Mouse (Mus musculus) forebrain, embryonic 13.5 days (tissue): ENCODE data around the gene Kdelr2. TPM values are rescaled to one million over a fixed set of nuclear protein-coding genes. Genes with fewer than 3 reads are reported as not detected.
"Not testable (repeated sequence)": the region's sequence is repeated elsewhere in the genome, so short reads cannot be mapped to it uniquely, and the experiment has no call there.

Source experiments
- ATAC-seq: fragments of 200-750 bp; cut with Nextera tagmentation; 2 replicates; pipeline ENCODE4 v1.8.0; 2017
- H3K27ac ChIP-seq: fragments of 300-500 bp; sonication (generic); 2 replicates; pipeline ENCODE4 v1.5.1; 2015; ENCODE audit warnings: inconsistent platforms, mild to moderate bottlenecking, moderate library complexity
- H3K27me3 ChIP-seq: fragments of 300-500 bp; sonication (generic); 2 replicates; pipeline ENCODE4 v1.6.1; 2015; ENCODE audit warnings: mild to moderate bottlenecking, inconsistent platforms
- H3K36me3 ChIP-seq: fragments of 300-500 bp; sonication (generic); 2 replicates; pipeline ENCODE4 v1.6.1; 2015; ENCODE audit warnings: mild to moderate bottlenecking, inconsistent platforms; ENCODE audit not compliant: poor library complexity, severe bottlenecking
- H3K4me1 ChIP-seq: fragments of 300-500 bp; sonication (generic); 2 replicates; pipeline ENCODE4 v1.6.1; 2015; ENCODE audit warnings: inconsistent platforms
- H3K4me2 ChIP-seq: fragments of 300-500 bp; sonication (generic); 2 replicates; pipeline ENCODE4 v1.6.1; 2015; ENCODE audit warnings: inconsistent platforms, mild to moderate bottlenecking, moderate library complexity
- H3K4me3 ChIP-seq: fragments of 300-500 bp; sonication (generic); 2 replicates; pipeline ENCODE4 v1.5.1; 2015; ENCODE audit warnings: mild to moderate bottlenecking, inconsistent platforms
- H3K9ac ChIP-seq: fragments of 300-500 bp; sonication (generic); 2 replicates; pipeline ENCODE4 v1.6.1; 2015; ENCODE audit warnings: mild to moderate bottlenecking, inconsistent platforms
- H3K9me3 ChIP-seq: fragments of 300-500 bp; sonication (generic); replicated peaks from 2 replicates; pipeline ENCODE4 v1.6.1; 2016; ENCODE audit warnings: inconsistent platforms
- WGBS: fragments of 180-500 bp; shearing (Covaris S2); methylation state at CpG from one replicate; pipeline ENCODE4 v1.1.7; 2015; 5-methylcytosine and 5-hydroxymethylcytosine counted together
- polyA plus RNA-seq: library from polyadenylated mRNA; unstranded; fragments of >200 nt; fragmentation: Nextera tagmentation; extraction: Ambion mirVana; gene quantifications from 2 replicates; pipeline ENCODE4 v1.2.1, GENCODE M21; 2015

Gene Kdelr2
- polyA plus RNA-seq, 1 experiment from 2014 or later: 148 TPM

DNA sequence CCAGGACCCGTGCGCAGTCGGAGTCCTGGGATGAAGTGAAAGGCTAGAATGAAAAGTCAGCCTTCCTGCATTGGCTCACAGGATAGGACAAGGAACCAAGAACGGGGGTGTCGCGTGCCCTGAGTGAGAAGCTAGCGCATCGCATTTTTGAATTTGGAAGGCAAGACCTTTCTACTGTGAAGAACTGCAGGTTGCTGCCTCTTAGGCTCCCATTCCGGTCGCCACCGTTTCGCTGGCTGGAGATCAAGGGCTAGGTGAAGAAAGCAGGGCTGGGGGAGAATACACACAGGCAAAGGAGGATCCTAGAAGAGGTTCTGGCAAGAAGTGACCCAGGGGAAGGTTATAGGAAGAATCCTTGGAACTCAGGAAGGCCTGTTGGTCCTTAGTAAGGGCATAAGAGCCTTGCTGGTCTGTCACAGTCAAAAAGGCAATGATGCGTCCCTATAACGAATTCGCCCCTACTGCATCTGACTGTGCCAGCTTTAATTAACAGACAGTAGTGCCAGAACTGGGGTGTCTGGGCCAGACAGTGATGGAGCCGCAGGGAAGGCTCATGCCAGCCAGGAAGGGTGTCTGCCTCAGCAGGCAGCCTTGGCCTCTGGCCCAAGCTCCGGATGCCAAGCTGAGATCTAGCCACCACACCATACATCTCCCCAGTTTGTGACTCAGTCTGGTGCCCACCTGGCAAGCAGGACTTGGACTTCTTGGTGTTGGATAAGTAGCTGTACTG is 33.1 kb upstream of the Kdelr2 start:
- peak overlapping the region; percentile 58 for H3K4me2 ChIP-seq
- no peaks in the 10 kb centered on the region for H3K36me3 ChIP-seq
- H3K27ac ChIP-seq: no peak overlapping the region
- H3K4me1 ChIP-seq: peaks cover 24% of the 10 kb centered on the region
- peaks cover 94% of the 10 kb centered on the region for H3K27me3 ChIP-seq
- peak overlapping the region; percentile 31 for H3K4me3 ChIP-seq
- no peak overlapping the region for H3K9ac ChIP-seq
- no peaks in the 10 kb centered on the region for H3K9me3 ChIP-seq
- WGBS: 25% methylated on average over 17 of the region's 17 CpGs
- ATAC-seq: no peak

DNA sequence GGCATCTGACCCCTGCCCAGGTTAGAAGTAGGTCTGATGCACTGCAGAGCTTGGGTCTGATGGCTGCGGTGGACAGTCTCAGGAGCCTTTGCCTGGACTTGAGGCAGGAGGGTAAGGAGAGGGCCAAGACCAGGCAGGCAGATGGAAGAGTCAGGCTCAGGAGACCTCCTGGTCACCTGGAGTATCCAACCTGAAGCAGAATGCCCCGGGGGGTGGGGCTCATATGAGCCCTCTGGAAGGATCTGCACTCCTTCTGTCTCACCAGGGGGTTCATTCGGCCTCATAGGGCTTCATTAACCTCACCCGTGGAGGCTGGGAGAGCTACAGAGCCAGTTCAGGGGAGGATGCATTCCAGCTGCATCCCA is 32.5 kb upstream of the Kdelr2 start:
- H3K27ac ChIP-seq: no peak overlapping the region
- H3K27me3 ChIP-seq: peaks cover 90% of the 10 kb centered on the region
- ATAC-seq: no peak
- H3K4me2 ChIP-seq: no peak overlapping the region
- H3K36me3 ChIP-seq: no peaks in the 10 kb centered on the region
- no peak overlapping the region for H3K4me3 ChIP-seq
- no peak overlapping the region for H3K9ac ChIP-seq
- peaks cover 24% of the 10 kb centered on the region for H3K4me1 ChIP-seq
- WGBS: 44% methylated on average over 4 of the region's 4 CpGs
- H3K9me3 ChIP-seq: peaks cover under 1% of the 10 kb centered on the region; the same call in 1 of the 2 replicates

DNA sequence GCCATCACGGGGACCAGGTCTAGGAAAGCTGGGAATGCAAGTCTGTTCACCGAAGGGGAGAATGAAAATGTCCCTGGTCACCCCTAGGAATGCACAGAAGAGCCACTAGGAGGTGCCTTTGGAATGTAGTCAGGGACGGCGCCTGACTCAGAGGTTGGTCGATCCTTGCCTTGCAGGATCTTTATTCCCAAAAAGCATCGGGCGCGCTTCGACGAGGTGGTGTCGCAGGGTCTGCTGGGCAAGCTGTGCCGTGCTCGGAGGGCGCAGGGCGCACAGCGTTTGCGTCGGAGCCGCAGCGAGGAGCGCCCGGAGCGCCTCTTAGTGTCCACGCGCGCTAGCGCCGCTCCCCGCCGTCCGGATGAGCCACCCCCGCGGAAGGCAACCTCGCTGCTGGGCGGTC is 30.8 kb upstream of the Kdelr2 start:
- H3K4me1 ChIP-seq: peaks cover 24% of the 10 kb centered on the region
- H3K36me3 ChIP-seq: no peaks in the 10 kb centered on the region
- 2% methylated on average over 35 of the region's 35 CpGs for WGBS
- peaks cover 3% of the 10 kb centered on the region; the same call in 1 of the 2 replicates for H3K9me3 ChIP-seq
- no peak overlapping the region for H3K27ac ChIP-seq
- ATAC-seq: no peak
- peak overlapping the region; percentile 51 for H3K9ac ChIP-seq
- peak overlapping the region; percentile 60 for H3K4me2 ChIP-seq
- H3K27me3 ChIP-seq: peaks cover 82% of the 10 kb centered on the region
- peak overlapping the region; percentile 35 for H3K4me3 ChIP-seq

DNA sequence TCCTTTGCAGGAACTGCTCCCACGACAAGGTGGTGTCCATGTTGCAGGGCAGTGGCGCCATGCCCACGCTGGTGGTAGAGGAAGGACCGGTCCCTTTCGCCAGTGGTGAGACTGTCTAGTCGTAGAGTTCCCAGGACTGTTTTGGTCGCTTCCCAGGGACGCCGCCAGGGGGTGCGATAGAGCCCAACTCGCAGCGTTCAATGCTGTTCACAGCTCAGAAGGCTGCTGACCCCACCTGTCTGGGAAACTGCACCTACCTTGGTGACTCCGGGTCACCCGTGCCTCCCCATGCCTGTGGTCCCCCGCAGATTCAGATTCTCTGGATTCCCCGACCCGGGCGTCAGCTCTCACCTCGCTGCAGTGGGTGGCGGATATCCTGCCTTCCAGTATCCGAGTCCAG is 28.4 kb upstream of the Kdelr2 start:
- Histone ChIP-seq H3K27me3 (peaks cover 57% of the 10 kb centered on the region), H3K4me3 (no peak overlapping the region; the same call in 1 of the 2 replicates), H3K9me3 (peaks cover 3% of the 10 kb centered on the region; the same call in 1 of the 2 replicates), H3K4me1 (peaks cover 17% of the 10 kb centered on the region), H3K27ac (no peak overlapping the region), H3K36me3 (no peaks in the 10 kb centered on the region), H3K4me2 (peak overlapping the region; percentile 33), H3K9ac (no peak overlapping the region)
- ATAC-seq: no peak
- 7% methylated on average over 21 of the region's 21 CpGs for WGBS

DNA sequence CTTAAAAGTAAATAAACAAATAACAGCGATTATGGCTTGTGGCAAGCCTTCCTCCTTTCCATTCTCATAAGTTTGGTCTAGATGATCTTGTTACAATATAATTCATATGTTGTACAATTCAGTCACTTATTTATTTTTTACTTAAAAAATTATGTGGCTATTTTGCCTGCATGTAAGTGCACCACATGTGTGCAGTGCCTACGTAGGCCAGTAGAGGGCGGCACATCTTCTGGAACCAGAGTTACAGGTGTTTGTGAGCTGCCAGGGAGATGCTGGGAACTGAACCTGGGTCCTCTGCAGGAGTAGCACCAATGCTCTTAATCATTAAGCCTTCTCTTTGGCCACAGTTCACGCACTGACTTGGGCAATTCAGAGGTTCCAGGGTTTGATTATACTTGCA is 27.5 kb upstream of the Kdelr2 start:
- no peak for ATAC-seq
- Histone ChIP-seq H3K4me1 (peaks cover 8% of the 10 kb centered on the region), H3K9ac (no peak overlapping the region), H3K4me3 (no peak overlapping the region), H3K4me2 (no peak overlapping the region), H3K9me3 (peaks cover 3% of the 10 kb centered on the region; the same call in 1 of the 2 replicates), H3K36me3 (no peaks in the 10 kb centered on the region), H3K27ac (no peak overlapping the region), H3K27me3 (peaks cover 48% of the 10 kb centered on the region)
- WGBS: 88% methylated on average over 4 of the region's 4 CpGs

DNA sequence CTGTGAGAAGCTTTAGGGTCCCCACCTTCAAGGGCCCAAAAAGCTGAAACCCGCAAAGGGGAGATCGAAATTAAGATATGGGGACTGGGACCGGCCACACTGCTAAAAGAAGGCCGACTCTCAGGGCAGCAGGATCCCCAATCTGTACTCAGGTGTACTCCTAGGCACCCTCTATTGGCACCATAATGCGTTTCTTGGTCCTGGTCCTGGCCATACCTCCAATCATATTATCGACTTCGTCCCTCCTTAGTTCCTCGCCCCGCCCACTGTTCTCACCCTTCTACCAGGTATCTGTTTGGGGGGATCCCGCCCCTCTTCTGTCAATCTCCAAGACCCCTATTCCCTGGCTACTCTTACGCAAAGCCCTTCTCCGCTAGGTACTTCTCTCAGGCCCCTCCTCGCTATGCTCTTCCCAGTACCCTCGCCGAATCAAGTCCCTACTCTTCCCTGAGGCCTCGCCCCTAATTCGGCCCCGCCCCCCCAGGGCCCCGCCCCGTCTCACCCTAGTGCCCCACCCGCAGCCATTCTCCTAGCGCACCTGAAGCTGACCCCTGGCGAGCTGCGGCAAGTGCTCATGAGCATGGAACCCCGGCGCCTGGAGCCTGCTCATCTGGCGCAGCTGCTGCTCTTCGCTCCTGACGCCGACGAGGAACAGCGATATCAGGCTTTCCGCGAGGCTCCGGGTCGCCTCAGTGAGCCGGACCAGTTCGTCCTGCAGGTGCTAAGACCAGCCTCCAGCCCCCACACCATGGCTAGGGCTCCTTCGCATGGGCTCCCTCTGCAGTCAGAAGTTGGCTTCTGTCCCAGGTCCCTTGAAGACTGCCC is 16.6 kb upstream of the Kdelr2 start:
- H3K36me3 ChIP-seq: no peaks in the 10 kb centered on the region
- no peak for ATAC-seq
- H3K4me2 ChIP-seq: peak overlapping the region; percentile 64
- H3K9me3 ChIP-seq: no peaks in the 10 kb centered on the region
- peak overlapping the region; percentile 30 for H3K4me3 ChIP-seq
- H3K27ac ChIP-seq: no peak overlapping the region
- WGBS: 8% methylated on average over 39 of the region's 39 CpGs
- H3K4me1 ChIP-seq: peaks cover 8% of the 10 kb centered on the region
- peaks cover 44% of the 10 kb centered on the region for H3K27me3 ChIP-seq
- H3K9ac ChIP-seq: peak overlapping the region; percentile 37

DNA sequence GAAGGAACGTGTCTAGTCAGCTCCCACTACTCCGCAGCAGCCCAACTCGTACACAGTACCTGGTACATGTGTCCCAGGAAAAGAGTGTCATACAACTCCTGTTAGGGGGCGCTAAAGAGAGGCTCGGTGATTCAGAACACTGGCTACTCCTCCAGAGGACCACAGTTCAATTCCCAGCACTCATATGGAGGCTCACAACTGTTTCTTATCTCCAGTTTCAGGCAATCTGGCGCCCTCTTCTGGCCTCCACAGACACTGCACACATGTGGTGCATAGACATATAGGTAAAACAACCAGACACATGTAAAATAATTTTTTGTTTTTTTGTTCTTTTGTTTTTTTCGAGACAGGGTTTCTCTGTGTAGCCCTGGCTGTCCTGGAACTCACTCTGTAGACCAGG is 9.5 kb upstream of the Kdelr2 start:
- H3K27ac ChIP-seq: no peak overlapping the region
- 83% methylated on average over 7 of the region's 7 CpGs for WGBS

DNA sequence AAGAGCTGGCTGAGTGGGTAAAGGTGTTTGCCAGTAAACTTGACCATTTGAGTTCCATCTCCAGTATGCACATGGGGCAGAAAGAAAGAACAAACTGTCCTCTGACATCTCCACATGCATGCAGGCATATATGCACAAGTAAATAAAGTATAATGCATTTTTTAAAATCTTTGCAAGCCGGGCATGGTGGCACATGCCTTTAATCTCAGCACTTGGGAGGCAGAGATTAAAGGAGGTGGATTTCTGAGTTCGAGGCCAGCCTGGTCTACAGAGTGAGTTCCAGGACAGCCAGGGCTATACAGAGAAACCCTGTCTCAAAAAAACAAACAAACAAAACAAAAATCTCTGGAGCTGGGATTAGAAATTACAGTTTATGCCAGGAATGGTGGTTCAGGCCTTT is 8.7 kb upstream of the Kdelr2 start:
- H3K9ac ChIP-seq, H3K4me1 ChIP-seq, H3K4me2 ChIP-seq, H3K36me3 ChIP-seq, ATAC-seq, H3K9me3 ChIP-seq, H3K27me3 ChIP-seq, H3K27ac ChIP-seq, H3K4me3 ChIP-seq: not testable (repeated sequence)
- 94% methylated on average over 2 of the region's 2 CpGs for WGBS

More for the DNA sequence above, 9.5 kb upstream of the Kdelr2 start:
- peaks cover 7% of the 10 kb centered on the region; the same call in 1 of the 2 replicates for H3K9me3 ChIP-seq
- ATAC-seq: no peak
- H3K4me3 ChIP-seq: no peak overlapping the region
- H3K9ac ChIP-seq: no peak overlapping the region
- no peak overlapping the region for H3K4me2 ChIP-seq
- 0 out of 2 replicates have a peak, but pooled peaks cover under 1% of the 10 kb centered on the region for H3K27me3 ChIP-seq
- H3K4me1 ChIP-seq: no peaks in the 10 kb centered on the region
- H3K36me3 ChIP-seq: no peaks in the 10 kb centered on the region; the same call in 1 of the 2 replicates

DNA sequence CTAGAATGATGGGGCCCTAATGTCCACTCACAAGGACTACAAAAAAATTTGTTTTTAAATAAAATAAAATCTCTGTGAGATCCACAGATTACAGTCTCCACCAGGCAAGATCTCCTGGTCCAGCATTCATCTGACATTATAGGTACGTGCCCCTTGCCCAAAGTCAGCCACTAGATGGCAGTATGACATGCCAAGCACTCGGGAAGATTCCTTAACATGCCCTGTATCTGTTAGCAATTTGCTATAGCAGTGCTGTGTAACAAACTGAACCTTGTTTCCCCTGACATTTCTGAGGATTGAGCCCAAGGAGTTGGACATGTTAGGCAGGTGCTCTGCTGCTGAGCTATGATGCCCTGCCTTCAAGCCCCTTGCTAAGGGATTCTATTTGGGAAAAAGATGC is 8.0 kb upstream of the Kdelr2 start:
- Histone ChIP-seq H3K27me3 (no peaks in the 10 kb centered on the region), H3K9ac (no peak overlapping the region), H3K36me3 (no peaks in the 10 kb centered on the region; the same call in 1 of the 2 replicates), H3K9me3 (peaks cover 7% of the 10 kb centered on the region; the same call in 1 of the 2 replicates), H3K4me1 (no peaks in the 10 kb centered on the region), H3K27ac (no peak overlapping the region), H3K4me2 (no peak overlapping the region), H3K4me3 (no peak overlapping the region)
- no peak for ATAC-seq
- 52% methylated on average over 2 of the region's 2 CpGs for WGBS

DNA sequence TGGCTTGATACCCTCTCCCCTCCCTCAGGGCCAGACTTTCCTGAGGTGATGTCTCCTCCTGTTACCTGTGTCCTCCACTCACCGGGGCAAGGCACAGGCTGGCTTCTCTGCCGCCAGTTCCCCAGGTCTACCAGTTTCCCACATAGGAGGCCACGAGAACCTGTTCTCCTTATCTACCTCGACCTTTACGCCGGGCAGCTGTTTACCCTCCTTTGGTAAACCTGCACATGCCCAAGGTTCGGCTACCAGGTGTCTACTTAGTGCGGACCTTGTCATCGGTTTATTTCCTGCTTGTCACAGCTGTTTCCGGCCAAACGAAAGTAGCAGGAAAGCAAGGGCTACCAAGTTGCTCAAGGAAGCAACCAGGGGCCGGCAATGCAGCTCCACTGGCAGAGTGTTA is 3.1 kb upstream of the Kdelr2 start:
- 92% methylated on average over 12 of the region's 12 CpGs for WGBS
- 0 out of 2 replicates have a peak, but pooled peaks cover 4% of the 10 kb centered on the region for H3K9me3 ChIP-seq
- no peak overlapping the region for H3K27ac ChIP-seq
- ATAC-seq: no peak
- no peak overlapping the region for H3K4me3 ChIP-seq
- H3K4me1 ChIP-seq: peaks cover 21% of the 10 kb centered on the region
- no peaks in the 10 kb centered on the region; the same call in 1 of the 2 replicates for H3K36me3 ChIP-seq
- H3K9ac ChIP-seq: no peak overlapping the region
- no peak overlapping the region for H3K4me2 ChIP-seq
- no peaks in the 10 kb centered on the region for H3K27me3 ChIP-seq

DNA sequence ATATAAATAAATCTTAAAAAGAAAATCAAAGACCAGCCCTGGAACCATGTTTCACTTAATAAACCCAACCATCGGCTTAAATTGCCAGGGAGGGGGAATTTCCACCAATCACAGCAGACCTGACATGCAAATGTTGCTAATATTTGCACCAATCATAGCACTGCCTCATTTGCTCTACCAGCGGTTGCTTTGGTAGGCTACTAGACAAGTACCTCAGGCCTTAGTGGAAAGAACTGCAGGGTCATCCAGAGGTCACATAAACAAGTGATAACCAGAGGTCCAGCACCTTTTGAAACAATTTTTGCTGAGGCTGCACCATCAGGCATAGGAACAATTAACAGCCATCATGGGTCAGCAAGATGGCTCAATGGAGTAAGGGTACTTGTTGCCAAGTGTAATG is 2.1 kb upstream of the Kdelr2 start:
- no peak for ATAC-seq
- Histone ChIP-seq H3K4me3 (no peak overlapping the region), H3K9ac (no peak overlapping the region), H3K36me3 (peaks cover 8% of the 10 kb centered on the region; the same call in 1 of the 2 replicates), H3K4me1 (peaks cover 27% of the 10 kb centered on the region), H3K9me3 (no peaks in the 10 kb centered on the region), H3K27ac (no peak overlapping the region), H3K27me3 (no peaks in the 10 kb centered on the region), H3K4me2 (no peak overlapping the region)
- WGBS: 75% methylated on average over 2 of the region's 2 CpGs
